Mouse (Mus musculus): ENCODE measurements at regions not wholly inside any gene's neighbourhood (a gene's known extent, or its start where the extent isn't known, plus 50 kb on each side); places are given as distances from the start of the nearest gene placed in this dataset.

DNA sequence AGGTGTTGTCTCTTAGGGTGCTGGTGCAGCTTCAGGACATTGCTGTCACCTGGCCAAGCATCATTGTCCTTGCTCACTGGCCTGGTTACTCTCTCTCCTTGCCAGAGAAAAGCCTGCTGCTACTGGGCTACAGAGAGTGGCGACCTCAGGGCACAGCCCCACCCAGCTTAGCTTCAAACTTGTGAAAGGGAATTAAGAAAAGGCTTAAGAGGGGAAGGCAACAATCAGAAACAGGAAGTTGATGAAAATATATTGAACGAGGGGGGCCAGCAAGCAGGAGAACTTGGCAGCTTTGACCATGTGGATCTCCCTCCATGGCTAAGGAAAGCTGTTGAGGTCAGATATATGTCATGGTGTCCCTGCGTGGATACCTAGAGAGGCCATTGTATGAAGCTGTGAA lies 151.1 kb downstream of the Cd24a start:
- Histone ChIP-seq H3K27me3 (ENCODE audit: control insufficient read depth, insufficient read depth, low read length) (no peaks in the 10 kb centered on the region), H3K27ac (ENCODE audit: control insufficient read depth, insufficient read depth, low read depth, low read length) (no peak overlapping the region), H3K36me3 (ENCODE audit: control insufficient read depth, insufficient read depth, low read length) (no peaks in the 10 kb centered on the region), H3K4me1 (ENCODE audit: control insufficient read depth, insufficient read depth, low read length) (no peaks in the 10 kb centered on the region), H3K4me3 (ENCODE audit: control insufficient read depth, low read depth, low read length) (no peak overlapping the region)
- TF ChIP-seq POLR2A (IDR thresholded peaks at IDR 0.05; ENCODE audit: control insufficient read depth, low read depth, low read length) (no peak), CTCF (IDR thresholded peaks at IDR 0.05; ENCODE audit: control insufficient read depth, insufficient read depth, insufficient replicate concordance, low read depth, low read length) (no peak)

DNA sequence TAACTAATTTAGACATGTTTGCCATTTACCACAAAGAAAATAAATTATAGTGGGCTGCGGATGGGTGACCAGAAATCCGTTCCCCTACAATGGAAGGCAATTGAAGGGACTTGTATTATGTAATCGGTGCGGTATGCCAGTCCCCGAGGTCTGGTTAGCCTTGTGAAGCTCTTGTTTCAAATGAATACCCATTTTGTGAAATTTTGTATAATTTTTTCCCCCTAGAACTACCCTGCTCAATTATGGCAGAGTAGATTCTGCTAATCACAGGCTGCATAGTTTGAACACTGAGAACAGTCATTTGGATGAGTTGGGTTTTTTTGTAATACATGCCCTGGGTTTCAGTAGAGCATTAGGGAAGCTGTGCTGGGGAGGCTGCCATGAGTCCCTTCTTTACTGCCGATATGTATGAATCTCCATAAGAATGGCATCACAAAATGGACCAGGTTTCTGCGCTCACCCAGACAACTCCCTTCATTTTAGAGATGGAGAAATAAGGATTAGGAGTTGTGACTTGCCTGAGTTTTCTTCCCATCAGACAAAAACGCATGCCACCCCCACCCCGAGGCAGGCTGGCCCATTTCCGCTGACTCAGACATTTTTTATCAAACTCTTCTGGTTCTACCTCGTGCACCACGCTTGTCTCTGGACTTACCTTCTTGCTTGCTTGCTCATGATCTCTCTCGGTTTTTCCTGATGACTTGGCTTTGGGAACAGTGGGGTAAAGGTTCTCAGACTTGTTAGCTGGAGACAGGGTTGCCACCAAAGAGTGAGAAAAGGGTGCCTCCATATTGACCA lies 155.7 kb downstream of the Cd24a start:
- Histone ChIP-seq H3K27ac (ENCODE audit: control insufficient read depth, insufficient read depth, low read depth, low read length) (no peak overlapping the region), H3K27me3 (ENCODE audit: control insufficient read depth, insufficient read depth, low read length) (no peaks in the 10 kb centered on the region), H3K36me3 (ENCODE audit: control insufficient read depth, insufficient read depth, low read length) (no peaks in the 10 kb centered on the region), H3K4me3 (ENCODE audit: control insufficient read depth, low read depth, low read length) (no peak overlapping the region), H3K4me1 (ENCODE audit: control insufficient read depth, insufficient read depth, low read length) (no peaks in the 10 kb centered on the region)
- TF ChIP-seq CTCF (IDR thresholded peaks at IDR 0.05; ENCODE audit: control insufficient read depth, insufficient read depth, insufficient replicate concordance, low read depth, low read length) = no peak
- no peak for TF ChIP-seq POLR2A (IDR thresholded peaks at IDR 0.05; ENCODE audit: control insufficient read depth, low read depth, low read length)

DNA sequence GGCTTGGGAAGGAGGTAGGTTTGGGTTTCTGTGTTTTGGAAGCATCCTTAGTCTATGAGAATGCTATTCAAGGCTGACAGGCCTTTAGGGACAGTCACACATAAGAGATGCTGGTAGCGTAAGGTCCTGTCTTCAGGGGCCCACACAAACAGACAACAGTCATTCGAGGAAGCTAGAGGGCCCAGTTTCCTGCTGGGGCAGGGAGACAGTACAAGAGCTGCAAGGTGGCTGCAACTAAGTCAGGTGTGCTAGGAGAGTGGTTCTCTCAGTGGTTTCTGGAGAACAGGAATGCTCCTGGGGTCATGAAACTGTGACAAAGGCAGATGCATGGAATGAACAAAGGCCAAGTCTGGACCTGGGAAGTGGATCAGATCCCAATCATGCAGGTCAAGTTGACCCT lies 161.1 kb downstream of the Cd24a start:
- Histone ChIP-seq H3K4me1 (ENCODE audit: control insufficient read depth, insufficient read depth, low read length) (peaks cover 9% of the 10 kb centered on the region), H3K27me3 (ENCODE audit: control insufficient read depth, insufficient read depth, low read length) (no peaks in the 10 kb centered on the region), H3K36me3 (ENCODE audit: control insufficient read depth, insufficient read depth, low read length) (no peaks in the 10 kb centered on the region), H3K27ac (ENCODE audit: control insufficient read depth, insufficient read depth, low read depth, low read length) (no peak overlapping the region), H3K4me3 (ENCODE audit: control insufficient read depth, low read depth, low read length) (peak overlapping the region; percentile 87)
- TF ChIP-seq POLR2A (IDR thresholded peaks at IDR 0.05; ENCODE audit: control insufficient read depth, low read depth, low read length) (no peak), CTCF (IDR thresholded peaks at IDR 0.05; ENCODE audit: control insufficient read depth, insufficient read depth, insufficient replicate concordance, low read depth, low read length) (no peak)

DNA sequence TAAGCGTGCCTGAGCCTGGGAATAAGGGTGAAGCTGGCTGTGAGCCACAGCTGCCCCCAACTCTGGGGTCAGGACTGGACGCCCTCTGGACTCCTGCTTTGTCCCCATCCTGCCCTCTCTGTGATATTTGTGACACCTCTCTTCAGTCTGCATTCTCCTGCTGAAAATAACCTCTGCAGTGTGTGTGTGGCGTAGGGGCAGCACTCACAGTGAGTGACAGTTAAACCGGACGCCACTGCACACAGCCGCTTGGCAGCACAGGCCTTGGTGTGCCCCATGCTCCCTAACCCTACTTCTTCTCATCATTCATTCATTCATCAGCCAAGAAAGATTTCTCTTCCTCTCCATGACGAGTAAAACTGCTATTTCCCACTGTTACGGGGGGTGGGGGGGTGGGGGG lies 161.6 kb downstream of the Cd24a start:
- TF ChIP-seq POLR2A (IDR thresholded peaks at IDR 0.05; ENCODE audit: control insufficient read depth, low read depth, low read length) = no peak
- no peak for TF ChIP-seq CTCF (IDR thresholded peaks at IDR 0.05; ENCODE audit: control insufficient read depth, insufficient read depth, insufficient replicate concordance, low read depth, low read length)
- Histone ChIP-seq H3K27ac (ENCODE audit: control insufficient read depth, insufficient read depth, low read depth, low read length) (no peak overlapping the region), H3K36me3 (ENCODE audit: control insufficient read depth, insufficient read depth, low read length) (no peaks in the 10 kb centered on the region), H3K4me3 (ENCODE audit: control insufficient read depth, low read depth, low read length) (peak overlapping the region; percentile 87), H3K27me3 (ENCODE audit: control insufficient read depth, insufficient read depth, low read length) (no peaks in the 10 kb centered on the region), H3K4me1 (ENCODE audit: control insufficient read depth, insufficient read depth, low read length) (peaks cover 9% of the 10 kb centered on the region)

DNA sequence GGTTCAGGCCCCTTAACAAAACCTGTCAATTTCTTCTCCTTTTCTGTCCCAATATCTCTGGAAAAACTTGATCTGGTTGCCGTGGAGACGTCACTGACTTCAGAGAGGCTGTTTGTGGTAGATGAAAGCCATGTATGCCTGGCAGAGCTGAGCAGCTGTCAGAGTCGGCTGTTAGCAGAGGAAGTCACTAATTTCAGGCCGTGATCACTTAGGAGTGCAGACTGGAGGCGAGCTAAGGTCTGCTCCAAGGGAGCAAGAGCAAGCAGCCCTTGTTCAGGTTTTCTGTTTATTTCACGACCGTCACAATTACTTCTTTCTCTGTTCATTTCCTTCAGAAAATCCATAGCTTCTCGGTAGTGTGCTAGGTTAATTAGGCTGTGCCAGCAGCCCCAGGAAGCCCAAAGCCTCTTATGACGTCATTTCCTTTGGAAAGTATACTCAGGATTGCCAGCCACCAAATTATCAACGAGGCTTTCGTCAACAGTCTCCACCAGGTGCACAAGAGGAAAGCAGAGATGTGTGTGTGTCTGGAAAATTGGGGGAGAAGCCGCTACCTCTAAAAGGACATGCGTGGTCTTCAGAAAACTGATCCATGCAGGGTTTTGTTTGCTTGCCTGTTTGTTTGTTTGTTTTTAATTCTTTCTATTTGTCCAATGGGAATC lies 161.2 kb downstream of the Qrsl1 start:
- Histone ChIP-seq H3K4me1 (ENCODE audit: control insufficient read depth, insufficient read depth, low read length) (peaks cover 9% of the 10 kb centered on the region), H3K27me3 (ENCODE audit: control insufficient read depth, insufficient read depth, low read length) (no peaks in the 10 kb centered on the region), H3K36me3 (ENCODE audit: control insufficient read depth, insufficient read depth, low read length) (no peaks in the 10 kb centered on the region), H3K27ac (ENCODE audit: control insufficient read depth, insufficient read depth, low read depth, low read length) (0 out of 2 replicates have a peak overlapping the region, but pooled peaks have one; percentile 21), H3K4me3 (ENCODE audit: control insufficient read depth, low read depth, low read length) (peak overlapping the region; percentile 89)
- TF ChIP-seq CTCF (IDR thresholded peaks at IDR 0.05; ENCODE audit: control insufficient read depth, insufficient read depth, insufficient replicate concordance, low read depth, low read length) = no peak
- no peak for TF ChIP-seq POLR2A (IDR thresholded peaks at IDR 0.05; ENCODE audit: control insufficient read depth, low read depth, low read length)

DNA sequence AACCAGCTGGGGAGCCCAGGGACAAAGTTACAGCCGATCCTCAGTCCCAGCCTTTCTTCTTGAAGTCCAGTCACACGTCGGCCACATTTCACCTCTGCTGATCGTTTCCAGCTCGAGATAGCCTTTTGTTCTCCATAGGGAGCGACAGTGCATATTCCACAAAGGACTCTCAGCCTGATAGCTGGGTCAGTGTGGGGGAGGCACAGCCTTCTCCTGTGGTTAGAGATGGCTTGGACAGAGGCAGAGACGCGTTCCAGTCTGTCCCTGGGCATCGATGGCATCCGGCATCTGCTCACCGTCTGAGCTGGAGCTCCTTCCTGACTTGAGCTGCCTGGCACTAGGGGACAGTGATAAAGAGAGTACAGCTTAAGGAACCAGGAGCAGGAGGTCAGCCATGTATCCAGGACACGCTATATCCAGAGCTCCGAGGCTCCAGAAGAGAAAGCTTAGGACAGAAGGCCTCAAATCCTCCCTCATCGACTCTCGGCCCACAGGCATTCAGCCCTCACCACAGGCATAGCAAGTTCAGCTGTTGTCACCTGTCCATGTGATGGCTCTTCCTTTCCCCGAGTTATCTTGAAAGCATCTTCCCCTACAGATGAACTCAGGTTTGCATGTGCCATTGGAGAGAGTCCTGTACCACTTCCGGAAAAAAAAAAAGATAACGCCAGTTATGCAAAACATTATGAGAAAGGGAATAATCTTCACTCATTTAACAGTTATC lies 160.0 kb downstream of the Qrsl1 start:
- Histone ChIP-seq H3K27me3 (ENCODE audit: control insufficient read depth, insufficient read depth, low read length) (no peaks in the 10 kb centered on the region), H3K36me3 (ENCODE audit: control insufficient read depth, insufficient read depth, low read length) (no peaks in the 10 kb centered on the region), H3K27ac (ENCODE audit: control insufficient read depth, insufficient read depth, low read depth, low read length) (no peak overlapping the region), H3K4me1 (ENCODE audit: control insufficient read depth, insufficient read depth, low read length) (peaks cover 9% of the 10 kb centered on the region), H3K4me3 (ENCODE audit: control insufficient read depth, low read depth, low read length) (peak overlapping the region; percentile 74)
- no peak for TF ChIP-seq POLR2A (IDR thresholded peaks at IDR 0.05; ENCODE audit: control insufficient read depth, low read depth, low read length)
- no peak for TF ChIP-seq CTCF (IDR thresholded peaks at IDR 0.05; ENCODE audit: control insufficient read depth, insufficient read depth, insufficient replicate concordance, low read depth, low read length)
